Mouse (Mus musculus) large intestine, adult 2 months (tissue): ENCODE results near the gene Msx3. TPM values are rescaled to one million over a fixed set of nuclear protein-coding genes. Genes with fewer than 3 reads are reported as not detected.

ENCODE experiments used
- DNase-seq: peaks from one replicate; pipeline ENCODE4 v3.0.0-alpha.2; 2012; ENCODE audit warnings: low read depth, low spot score
- WGBS: fragments of 180-500 bp; shearing (Covaris S2); methylation state at CpG from one replicate; pipeline ENCODE4 v1.1.7; 2018; 5-methylcytosine and 5-hydroxymethylcytosine counted together
- polyA plus RNA-seq: library from polyadenylated mRNA; depleted of rRNA; stranded (reverse); fragments of >200 nt; gene quantifications from 2 replicates; pipeline ENCODE4 v1.2.3, GENCODE M21; 2012; rRNA removed

Msx3 gene
- polyA plus RNA-seq, 1 experiment = not detected

GRCm38 (mm10) chr7:139998691-139999350 is 50.1 kb downstream of the Msx3 start:
- WGBS = 95% methylated on average over 13 of the region's 13 CpGs
- no peak for DNase-seq

Other genes with a start within 250 kb of the Msx3 start
- gene Adgra1, start 214.9 kb downstream of the Msx3 start, polyA plus RNA-seq = 0.07 TPM in 2 replicates
- 0.11 and 0.18 TPM in 2 replicates for gene Kndc1, start 154.4 kb downstream of the Msx3 start, polyA plus RNA-seq
- 0.21 and 0.31 TPM in 2 replicates for gene Utf1, start 105.3 kb downstream of the Msx3 start, polyA plus RNA-seq
- gene 6430531B16Rik, start 70.3 kb downstream of the Msx3 start, polyA plus RNA-seq = 0.14 TPM in 1 of 2 replicates, not detected in the other
- gene Adam8, start 56.5 kb downstream of the Msx3 start, polyA plus RNA-seq = 3.7 and 5.9 TPM in 2 replicates
- 36.7 and 52.9 TPM in 2 replicates for gene Zfp511, start 12.7 kb downstream of the Msx3 start, polyA plus RNA-seq
- gene Tubgcp2, start 12.4 kb downstream of the Msx3 start, polyA plus RNA-seq = 13.8 and 16.7 TPM in 2 replicates
- 1.3 and 1.9 TPM in 2 replicates for gene Caly, start 33.5 kb upstream of the Msx3 start, polyA plus RNA-seq
- 873 and 1,752 TPM in 2 replicates for gene Prap1, start 44.3 kb upstream of the Msx3 start, polyA plus RNA-seq
- gene Fuom, start 53.4 kb upstream of the Msx3 start, polyA plus RNA-seq = 105 and 121 TPM in 2 replicates
- gene Paox, start 66.7 kb upstream of the Msx3 start, polyA plus RNA-seq = 9.6 and 9.8 TPM in 2 replicates
- gene Echs1, start 67.4 kb upstream of the Msx3 start, polyA plus RNA-seq = 108 and 150 TPM in 2 replicates
- gene Mtg1, start 88.5 kb upstream of the Msx3 start, polyA plus RNA-seq = 14.5 and 24.5 TPM in 2 replicates
- 0.37 and 0.59 TPM in 2 replicates for gene Sprn, start 105.8 kb upstream of the Msx3 start, polyA plus RNA-seq
- not detected in 2 replicates for gene Olfr522, start 115.7 kb upstream of the Msx3 start, polyA plus RNA-seq
- gene Olfr523, start 124.1 kb upstream of the Msx3 start, polyA plus RNA-seq = not detected in 2 replicates
- 0.06 and 0.07 TPM in 2 replicates for gene Olfr524, start 156.9 kb upstream of the Msx3 start, polyA plus RNA-seq
- 0.43 and 0.78 TPM in 2 replicates for gene Cd163l1, start 169.2 kb upstream of the Msx3 start, polyA plus RNA-seq
- gene 5830411N06Rik, start 198.2 kb upstream of the Msx3 start, polyA plus RNA-seq = 0.51 and 0.71 TPM in 2 replicates